Mouse (Mus musculus) heart, adult 18-20 months (tissue): ENCODE data around the gene Mrpl24. TPM values are rescaled to one million over a fixed set of nuclear protein-coding genes. Genes with fewer than 3 reads are reported as not detected.
A peak's percentile ranks its signal among the peaks of the same experiment; 100 is the strongest.

ENCODE experiments used
- DNase-seq, 2 experiments: peaks; one replicate each; pipeline ENCODE4 v3.0.0; 2021 to 2022; ENCODE audit warnings: mixed read lengths in 1 of 2
- total RNA-seq, 2 experiments: library from RNA; stranded (reverse); gene quantifications; 2 replicates each; pipeline ENCODE4 v1.2.3; 2021

Mrpl24 gene
- total RNA-seq, 2 experiments from 2014 or later: 75.0 to 77.9 TPM

DNA sequence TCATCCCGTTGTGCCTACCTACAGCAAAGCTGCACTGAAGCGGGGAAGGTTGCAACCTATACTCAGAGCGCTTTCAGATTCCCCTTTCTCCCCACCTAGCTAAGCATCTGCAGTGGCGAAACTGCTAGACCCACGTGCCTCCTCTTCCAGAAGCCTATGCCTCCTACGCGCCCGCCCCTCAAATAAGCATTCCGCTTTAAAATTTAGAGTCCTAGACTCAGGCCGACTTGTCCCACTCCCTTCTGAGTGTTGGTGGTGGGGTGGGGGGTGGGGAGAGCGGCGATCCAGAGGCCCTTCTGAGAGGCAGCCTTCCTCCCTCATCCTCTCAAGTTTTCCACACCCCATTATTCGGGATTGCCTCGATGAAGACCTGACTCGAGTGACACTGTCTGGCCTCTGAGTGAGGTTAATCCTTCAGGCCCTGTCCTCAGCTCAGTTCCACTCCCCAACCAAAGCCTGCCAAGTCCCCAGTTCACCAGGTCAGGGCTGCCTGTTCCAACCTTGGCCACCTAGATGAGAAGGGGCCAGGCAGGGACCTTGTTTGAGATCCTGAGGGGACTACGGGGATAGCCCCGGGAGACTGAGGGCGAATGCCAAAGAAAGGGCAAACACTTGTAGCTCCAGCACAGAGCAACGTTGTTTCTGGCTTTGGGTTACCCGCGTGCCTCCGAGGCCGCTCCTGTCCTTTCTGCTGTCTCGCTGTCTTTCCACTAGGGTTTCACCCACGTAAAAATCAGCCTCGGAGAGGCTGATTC is 27.9 kb downstream of the Mrpl24 start:
- no peak for DNase-seq

DNA sequence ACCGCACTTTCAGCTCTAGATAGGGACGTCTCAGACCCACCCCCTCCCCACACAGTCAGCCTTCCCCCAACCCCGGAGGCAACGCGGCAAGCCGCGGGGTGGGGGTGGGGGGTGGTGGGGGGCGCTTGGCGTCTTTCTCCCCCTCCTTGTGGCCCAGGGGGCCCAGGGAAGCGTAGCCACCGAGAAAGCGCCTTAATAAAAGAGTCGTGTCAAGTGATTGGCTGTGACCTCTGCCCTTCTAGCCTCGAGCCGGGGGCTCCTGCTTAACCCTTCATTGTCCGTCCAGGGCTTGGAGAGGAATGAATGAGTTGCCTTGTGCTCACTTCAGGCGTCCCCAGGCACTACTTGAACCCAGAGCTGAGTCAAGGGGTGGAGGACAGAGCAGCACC is 28.5 kb downstream of the Mrpl24 start:
- no peak for DNase-seq

DNA sequence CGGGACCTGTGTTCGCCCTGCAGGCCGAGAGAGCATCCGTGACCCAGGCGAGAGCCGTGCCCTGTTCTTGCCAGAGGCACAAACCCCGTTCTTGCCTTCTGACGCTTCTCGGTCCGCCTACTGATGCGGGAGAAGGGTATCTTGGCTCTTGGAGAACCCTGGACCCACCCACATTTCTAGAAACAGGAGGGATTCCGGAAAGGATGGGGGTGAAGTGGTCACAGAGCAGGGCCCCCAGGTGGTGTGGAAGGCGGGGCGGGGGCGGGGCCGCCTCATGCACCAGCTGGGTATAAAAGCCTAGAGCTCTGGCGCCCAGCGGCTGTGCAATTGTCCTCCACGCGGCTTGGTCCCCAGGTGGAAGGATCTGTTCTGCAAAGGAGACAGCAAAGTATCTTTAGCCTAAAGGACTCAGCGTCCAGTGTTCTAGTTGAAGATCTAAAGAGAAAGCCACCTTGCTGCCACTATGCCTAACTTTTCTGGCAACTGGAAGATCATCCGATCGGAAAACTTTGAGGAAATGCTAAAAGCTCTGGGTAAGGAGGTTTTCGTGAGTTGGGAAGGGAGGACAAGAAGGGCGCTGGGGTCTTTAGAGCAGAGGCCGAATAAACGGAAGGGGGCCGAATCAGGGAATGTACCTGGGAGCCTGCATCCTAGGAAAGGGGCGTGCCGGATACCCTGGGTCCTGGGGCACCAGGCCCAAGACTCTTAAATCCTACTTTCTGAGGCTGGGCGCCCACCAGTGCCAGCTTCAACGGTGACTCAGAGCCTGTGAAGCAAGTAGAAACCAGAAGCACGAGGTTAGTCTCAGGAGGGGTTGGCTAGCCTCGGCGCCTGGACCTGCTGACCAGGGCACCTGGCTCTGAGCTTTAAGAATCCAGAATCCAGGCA is 29.3 kb downstream of the Mrpl24 start, which contains the start of gene Crabp2:
TSS of gene Crabp2 (plus strand) at position 289 of the 888 bp plus-strand sequence.
- no peak for DNase-seq

DNA sequence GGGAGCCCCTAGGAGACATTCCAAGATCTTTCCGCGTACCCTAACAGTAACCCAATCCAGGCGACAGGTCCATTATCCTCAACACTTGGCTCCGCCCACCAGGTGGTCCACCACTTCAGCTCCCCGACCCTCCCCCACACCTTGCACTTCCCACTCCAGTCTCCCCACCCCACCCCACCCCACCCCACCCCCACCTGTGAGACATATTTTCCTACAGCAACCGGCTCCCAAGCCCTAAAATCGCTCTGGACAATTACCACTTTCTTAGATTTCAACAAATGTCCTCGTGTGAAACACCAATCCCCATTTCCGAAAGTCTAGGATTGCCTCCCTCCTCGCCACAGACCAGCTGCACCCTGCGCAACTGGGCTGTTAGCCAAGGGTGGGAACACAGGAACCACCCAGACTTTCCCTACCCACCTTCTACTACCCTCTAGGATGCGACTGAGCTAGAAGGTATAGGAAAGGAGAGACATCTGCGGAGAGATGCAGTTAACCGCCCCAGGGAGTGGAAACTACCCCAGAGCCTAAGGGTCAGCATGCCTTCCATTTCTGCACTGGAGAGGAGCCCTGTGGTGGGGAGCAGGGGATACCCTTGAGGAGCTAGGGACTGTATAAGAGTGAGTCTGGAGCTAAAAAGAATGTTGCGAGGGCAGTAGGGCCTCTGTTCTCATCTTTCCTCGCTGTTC is 30.1 kb downstream of the Mrpl24 start:
- no peak for DNase-seq

DNA sequence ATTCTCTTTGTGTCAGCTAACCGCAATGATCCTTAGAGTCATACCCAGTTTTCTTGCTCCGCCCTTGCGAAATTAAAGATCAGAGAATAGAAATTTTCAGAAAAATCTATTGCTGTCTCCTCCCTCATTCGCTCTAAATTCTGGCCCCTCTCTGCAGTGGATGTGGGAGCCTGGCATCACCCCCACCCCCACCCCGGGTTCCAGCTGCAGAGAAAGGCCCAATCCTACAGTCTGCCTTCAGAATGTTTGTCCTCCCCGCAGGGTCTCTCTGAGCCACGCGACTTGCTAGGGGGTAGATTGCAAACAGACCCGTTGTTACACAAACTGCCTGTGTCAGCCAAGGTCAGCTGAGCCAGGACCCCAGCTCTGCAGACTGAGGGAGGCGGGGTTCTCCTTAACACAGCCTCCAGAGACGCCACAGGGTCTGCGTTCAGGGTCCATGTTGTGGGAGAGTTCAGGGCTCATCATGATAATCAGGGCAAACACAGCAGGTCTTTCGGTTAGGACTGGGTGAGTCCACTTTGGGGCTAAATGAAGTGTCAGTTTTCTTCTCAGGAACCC is 30.7 kb downstream of the Mrpl24 start:
- DNase-seq: no peak

DNA sequence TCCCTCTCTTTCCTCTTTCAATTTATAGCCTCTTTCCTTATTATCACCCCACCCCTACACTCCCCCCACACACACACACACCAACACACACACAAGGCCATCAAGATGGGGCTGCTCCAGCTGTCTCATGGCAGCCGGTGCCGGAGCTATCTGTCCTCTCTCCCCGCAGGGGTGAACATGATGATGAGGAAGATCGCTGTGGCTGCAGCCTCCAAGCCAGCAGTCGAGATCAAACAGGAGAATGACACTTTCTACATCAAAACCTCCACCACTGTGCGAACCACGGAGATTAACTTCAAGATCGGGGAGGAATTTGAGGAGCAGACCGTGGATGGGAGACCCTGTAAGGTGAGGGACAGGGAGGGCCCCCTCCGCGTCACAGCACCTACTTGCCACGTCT is 32.6 kb downstream of the Mrpl24 start:
- no peak for DNase-seq

DNA sequence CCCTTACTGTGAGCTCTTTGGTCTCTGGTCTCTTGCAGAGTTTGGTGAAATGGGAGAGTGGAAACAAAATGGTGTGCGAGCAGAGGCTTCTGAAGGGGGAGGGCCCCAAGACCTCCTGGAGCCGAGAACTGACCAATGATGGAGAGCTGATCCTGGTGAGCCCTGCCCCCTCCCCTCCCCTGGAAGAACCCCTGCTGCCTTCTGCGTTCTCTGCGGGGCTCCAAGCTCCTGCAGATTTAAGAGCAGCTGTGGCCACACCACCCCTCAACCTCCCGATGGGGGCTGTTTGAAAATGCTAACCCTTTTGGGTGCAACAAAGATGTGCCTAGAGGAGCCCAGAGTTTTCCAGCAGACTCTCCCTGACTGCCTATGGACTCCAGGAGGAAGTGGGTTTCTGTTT is 33.1 kb downstream of the Mrpl24 start:
- no peak for DNase-seq

DNA sequence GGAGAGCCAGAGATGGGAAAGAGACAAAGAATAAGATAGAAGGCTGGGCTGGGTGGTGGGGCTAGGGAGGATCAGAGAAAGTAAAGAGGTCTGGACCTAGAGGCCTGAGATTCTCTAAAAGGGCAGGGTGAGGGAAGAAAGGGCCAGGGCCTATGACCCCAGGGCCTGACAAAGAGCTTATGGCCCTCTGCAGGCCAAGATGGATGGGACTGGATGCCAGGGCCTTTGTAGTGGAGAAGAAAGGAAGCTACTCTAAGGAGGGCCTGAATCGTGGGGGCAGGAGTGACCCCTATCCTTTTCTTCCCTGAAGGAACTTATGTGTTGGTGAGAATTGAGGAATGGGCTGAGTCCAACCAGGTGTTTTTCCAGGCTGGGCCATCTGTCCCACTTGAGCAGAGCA is 38.8 kb downstream of the Mrpl24 start:
- DNase-seq: no peak

DNA sequence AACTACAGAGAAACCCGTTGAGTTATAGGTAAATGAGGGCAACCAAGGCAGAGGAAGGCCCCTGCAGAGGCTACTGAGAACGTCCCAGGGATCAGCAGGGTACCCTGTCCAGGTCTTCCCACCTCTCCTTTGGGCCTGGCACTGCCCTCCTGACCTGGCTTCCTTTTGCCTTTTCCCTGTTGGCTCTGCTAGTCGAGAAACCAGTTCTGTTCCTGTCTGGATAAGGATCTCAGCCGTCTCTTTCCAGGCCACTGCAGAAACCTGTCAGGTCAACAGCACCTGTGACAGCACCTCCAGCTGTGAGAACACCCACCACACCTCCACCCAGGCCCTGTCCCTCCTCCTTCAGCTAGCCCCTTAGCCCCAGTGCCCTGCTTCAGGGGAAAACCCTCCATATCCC is 39.2 kb downstream of the Mrpl24 start:
- no peak for DNase-seq

DNA sequence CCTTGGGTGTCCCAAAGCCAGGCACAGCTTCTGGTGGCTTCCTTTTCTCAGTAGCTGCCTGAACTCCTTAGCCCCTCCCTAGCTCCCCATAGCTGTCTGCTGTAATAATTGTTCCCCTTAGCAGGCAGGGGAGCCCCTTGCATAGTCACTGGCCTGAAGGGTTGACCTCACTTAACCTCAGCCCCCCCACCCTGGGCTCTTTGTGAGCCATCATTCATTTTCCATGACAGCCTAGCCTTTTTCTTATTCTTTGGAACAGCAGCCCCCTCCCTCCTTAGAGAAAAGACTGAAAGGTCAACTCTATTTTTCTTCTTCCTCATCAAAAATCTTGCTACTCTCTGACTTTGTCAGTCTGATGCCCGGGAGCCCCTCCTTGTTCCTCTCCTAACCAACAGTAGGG is 39.7 kb downstream of the Mrpl24 start:
- no peak for DNase-seq

DNA sequence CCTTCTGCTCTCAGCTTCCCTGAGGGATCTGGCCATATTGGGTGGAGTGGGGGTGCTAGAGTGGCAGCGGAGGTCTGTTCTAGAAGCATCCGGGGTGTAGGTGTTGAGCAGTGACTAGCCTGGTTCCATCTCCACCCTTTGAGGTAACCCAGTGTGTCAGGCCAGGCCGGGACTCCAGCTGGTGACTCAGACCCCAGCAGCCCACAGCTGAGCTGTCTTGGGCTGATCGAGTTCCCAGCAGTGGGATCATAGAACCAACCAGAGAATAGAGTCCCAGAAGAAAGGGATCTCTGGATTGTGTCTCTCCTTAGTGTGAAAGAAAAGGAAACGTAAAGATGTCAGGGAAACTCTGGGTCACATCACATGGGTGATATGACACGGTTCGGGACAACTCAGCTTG is 40.1 kb downstream of the Mrpl24 start:
- DNase-seq: no peak

DNA sequence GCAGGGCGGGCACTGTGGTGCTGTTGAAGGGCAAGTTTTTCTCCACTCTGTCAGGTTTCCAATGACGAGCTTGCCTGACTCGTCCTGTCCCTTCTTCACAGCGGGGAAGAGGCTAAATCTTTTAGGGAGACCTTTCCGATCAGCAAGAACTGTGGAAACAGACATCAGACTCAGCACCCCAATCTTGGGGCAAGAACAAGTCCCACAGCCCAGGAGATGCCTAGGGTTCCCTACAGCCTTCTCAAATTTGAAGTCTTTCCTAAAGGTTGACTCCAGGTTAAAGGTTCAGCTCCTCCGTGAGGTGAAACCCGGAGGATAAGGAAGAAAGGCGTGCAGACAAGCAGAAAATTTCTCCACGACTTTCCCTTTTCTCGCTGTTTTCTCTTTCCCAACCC is 40.9 kb downstream of the Mrpl24 start:
- DNase-seq: no peak

DNA sequence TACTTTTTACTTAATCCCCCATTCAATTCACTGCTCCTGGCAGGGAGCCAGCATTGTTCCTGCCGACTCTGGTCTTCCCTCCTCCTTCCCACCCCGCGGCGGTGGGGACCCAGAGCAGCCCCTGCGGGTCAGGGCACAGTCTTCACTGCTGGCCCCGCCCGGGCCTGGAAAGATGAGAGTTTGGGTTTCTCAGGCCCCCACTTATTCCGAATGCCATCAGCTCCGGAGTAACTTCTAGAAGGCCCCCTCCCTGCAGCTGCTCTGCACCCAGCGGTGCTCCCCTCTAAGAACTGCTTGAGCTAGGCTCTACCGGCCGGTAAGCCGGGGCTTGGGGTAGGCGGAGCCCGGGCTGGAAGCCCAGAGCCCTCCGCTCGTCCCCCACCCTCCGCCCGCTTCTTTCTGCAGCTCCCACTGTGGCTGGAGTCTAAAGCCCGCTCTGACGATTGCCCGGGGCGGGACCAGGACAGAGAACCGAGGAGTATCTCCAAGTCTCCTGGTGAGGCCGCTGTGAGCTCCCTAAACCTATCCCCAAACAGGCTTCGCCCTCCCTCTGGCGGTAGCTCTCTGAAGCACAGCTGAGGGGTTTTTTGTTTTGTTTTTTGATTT is 41.4 kb downstream of the Mrpl24 start:
- peak; percentile 92 to 94 for DNase-seq

DNA sequence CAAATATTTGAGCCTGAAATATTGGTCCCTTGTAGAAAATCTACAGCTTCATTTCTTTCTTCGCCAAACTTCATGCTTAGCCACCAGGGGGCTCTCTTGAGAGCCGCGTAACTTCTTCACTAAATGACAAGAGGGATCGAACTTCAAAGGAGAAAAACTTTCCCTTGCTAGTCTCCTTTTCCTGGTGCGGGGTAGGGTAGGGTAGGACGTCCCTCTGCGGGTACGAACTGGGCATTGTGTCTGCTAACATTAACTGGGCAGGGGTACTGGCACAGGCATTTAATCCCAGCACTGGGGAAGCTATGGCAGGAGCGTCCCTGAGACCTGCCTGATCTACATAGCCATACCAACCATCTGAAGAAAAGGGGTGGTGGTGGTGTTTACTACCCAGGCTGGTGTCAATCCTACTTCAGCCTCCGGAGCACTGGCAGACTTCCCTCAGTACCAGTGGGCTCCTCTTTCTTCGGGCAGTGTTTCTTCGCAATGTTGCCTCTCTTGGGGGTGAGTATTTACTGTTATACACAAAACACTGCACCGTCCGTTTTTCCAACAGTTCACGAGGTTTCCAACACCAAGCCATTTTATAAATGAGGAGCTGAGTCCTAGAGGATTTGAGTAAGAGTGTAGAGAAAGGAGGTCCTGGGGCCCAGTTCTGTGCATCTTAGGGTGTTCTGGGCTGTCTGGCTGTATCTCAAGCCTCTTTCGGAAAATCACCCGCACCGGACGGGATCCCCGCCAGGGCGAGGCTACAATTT is 51.1 kb downstream of the Mrpl24 start:
- peak; percentile 63 to 87 for DNase-seq

DNA sequence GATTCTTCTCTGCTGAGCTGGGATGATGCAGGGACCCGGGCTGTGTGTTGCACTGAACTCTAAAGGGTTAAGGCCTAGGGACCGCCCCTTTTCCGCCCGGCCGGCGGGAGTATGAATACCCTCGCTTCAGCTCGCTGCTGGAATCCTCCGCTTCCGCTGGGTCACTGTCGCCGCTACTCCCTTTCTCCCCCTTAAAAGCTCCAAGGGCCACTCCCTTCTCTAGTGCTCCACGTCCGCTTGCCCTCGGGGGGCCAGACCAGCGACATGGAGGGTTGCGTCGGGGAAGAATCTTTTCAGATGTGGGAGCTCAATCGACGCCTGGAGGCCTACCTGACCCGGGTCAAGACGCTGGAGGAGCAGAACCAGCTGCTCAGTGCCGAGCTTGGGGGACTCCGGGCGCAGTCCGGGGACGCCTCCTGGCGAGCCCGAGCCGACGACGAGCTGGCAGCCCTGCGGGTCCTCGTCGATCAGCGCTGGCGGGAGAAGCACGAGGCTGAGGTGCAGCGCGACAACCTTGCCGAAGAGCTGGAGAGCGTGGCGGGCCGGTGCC is 51.7 kb downstream of the Mrpl24 start, which contains the start of gene Nes:
TSS of gene Nes (plus strand) at position 140 of the 550 bp plus-strand sequence.
- DNase-seq: peak; percentile 82 to 85

DNA sequence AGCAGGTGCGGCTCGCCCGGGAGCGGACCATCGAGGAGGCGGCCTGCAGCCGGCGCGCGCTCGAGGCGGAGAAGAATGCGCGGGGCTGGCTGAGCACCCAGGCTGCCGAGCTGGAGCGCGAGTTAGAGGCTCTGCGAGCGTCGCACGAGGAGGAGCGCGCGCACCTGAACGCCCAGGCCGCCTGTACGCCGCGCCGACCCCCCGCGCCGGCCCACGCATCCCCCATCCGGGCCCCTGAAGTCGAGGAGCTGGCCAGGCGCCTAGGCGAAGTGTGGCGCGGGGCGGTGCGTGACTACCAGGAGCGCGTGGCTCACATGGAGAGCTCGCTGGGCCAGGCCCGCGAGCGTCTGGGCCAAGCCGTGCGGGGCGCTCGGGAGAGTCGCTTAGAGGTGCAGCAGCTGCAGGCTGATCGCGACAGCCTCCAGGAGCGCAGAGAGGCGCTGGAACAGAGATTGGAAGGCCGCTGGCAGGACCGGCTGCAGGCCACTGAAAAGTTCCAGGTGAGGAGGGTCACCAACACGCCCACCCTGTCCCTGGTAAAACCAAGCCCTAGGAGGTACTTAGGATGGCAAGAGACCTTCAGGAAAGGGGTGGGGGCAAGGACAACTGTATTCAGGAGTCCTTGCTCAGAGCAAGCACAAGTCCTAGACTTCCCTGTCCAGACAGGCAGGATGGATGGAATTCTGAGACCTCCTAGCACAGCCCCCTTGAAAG is 52.3 kb downstream of the Mrpl24 start:
- no peak for DNase-seq

DNA sequence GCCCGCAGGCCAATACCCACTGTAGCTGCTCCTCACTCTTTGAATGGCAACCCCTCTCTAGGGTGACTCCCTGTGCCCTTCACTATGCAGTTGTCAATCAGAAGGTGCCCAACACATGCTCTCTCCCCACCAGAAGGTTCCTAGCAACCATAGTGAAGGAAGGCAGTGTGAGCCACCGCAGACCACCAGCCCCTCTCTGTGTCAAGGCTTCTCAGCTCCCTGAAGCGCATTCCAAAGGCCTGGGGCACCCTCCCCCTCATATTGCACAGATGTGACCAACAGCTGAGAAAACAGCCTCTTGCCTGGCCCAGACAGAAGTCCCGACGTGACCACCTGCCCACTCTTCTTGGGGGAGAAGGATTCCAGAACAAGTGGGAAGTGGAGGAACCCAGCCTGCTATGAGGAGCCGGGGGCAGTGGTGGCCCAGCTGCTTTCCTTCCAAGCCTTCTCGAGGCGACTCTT is 52.9 kb downstream of the Mrpl24 start:
- no peak for DNase-seq

DNA sequence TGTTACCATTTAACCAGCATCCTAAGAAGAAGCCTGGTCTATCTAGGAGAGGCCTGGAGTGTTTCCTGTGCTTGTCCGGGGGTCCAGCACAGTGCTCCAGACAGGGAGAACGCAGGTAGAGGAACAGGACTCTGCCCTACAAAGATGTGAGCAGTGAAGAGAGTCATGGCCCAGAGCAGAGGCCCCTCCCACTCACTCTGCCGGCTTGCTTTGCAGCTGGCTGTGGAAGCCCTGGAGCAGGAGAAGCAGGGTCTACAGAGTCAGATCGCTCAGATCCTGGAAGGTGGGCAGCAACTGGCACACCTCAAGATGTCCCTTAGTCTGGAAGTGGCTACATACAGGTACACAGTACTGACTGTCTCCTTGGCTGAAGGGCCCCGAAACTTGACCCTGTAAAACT is 53.5 kb downstream of the Mrpl24 start:
- DNase-seq: no peak
